Mouse (Mus musculus) small intestine, adult 2 months (tissue): Measurements from ENCODE around the gene Prickle2.

Experiments
- CTCF ChIP-seq: fragments of 200-500 bp; IDR thresholded peaks from 2 replicates; pipeline ENCODE4 v1.5.1; 2012; ENCODE audit warnings: low read depth, mild to moderate bottlenecking, control low read depth, inconsistent platforms, low read length, moderate library complexity, mixed read lengths; ENCODE audit not compliant: insufficient replicate concordance, insufficient read length; ENCODE audit errors: extremely low read depth
- POLR2A ChIP-seq: fragments of 200-500 bp; IDR thresholded peaks from 2 replicates; pipeline ENCODE4 v1.6.1; 2012; ENCODE audit warnings: low read depth, mild to moderate bottlenecking, control low read depth, inconsistent platforms, low read length, moderate library complexity

DNA sequence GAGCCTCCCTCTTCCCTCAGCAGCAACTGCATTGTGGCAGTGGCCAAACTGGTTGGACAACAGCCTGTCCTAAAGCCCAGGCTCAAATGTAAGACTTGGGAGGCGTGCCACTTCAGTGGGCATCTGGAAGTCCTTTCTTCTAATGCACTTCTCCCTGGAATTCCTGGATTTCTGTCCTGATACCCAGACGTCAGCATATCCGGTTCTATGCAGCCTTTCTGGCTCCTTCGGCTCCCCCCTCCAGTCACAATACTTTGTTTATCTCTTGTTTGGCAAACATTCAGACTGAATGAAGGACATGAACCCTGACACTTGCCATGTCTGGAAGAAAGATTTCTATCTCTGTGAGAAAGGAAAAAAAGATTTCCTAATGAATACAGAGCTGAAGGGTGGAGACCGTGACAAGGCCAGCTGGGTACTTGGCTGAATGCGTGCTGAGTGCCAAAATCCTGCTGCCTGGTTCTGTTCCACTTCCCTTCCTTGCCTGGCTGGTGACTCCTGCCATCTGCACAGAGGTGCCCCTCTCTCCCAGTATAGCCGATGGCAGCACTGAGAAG is 241.1 kb downstream of the Prickle2 start:
- TF ChIP-seq POLR2A (no peak), CTCF (no peak)
